ENCODE assay signal across 27 mouse cellular contexts in the genomic region with DNA sequence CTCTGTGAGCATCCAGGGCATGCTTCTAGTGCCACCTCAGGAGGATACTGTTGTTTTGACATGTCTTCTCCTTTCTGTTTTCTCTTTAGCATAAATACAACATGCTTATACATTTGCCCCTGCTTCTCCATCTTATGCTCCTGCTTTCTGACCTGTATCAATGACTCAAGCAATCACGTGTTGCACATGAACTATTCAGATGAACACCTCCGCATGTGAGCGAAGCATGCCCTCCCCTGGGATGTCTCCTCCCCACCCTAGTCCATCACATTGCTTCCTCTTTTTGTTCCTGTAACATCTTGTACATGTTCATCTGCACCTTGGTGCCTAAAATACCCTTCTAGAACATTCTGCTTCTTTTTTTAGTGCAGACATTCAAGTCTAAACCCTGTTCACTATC.
"Had no signal": no experiment of that assay in that cellular context is flagged by ENCODE, and none has a peak within 500 bp of the region (broad histone marks: within the 10 kb centered on the region; RNA-seq: fewer than 3 reads in every experiment).

No protein-coding gene starts in this region.

- H3K4me1 ChIP-seq: embryonic facial prominence, embryonic 10.5 days; embryonic facial prominence, embryonic 12.5 days; embryonic facial prominence, embryonic 13.5 days; embryonic facial prominence, embryonic 15.5 days; forebrain, embryonic 10.5 days; forebrain, embryonic 12.5 days; forebrain, embryonic 13.5 days; forebrain, embryonic 15.5 days had no signal

- DNase-seq: cerebellum, adult 9-10 months; cerebellum, adult 9-11 months; cerebellum, postnatal 10 days; cerebellum, postnatal 14 days; cerebellum, postnatal 25 days; cerebellum, postnatal 36 days; embryo, embryonic 11 days; forebrain, postnatal 0 days; gastrocnemius, adult 2 months; gastrocnemius, postnatal 10 days; gastrocnemius, postnatal 14 days; gastrocnemius, postnatal 25 days; gastrocnemius, postnatal 36 days; heart, adult 11 months; heart, adult 18-20 months; heart, adult 2 months had no signal

- H3K36me3 ChIP-seq: embryonic facial prominence, embryonic 10.5 days; embryonic facial prominence, embryonic 12.5 days; embryonic facial prominence, embryonic 13.5 days; embryonic facial prominence, embryonic 15.5 days; forebrain, embryonic 10.5 days; forebrain, embryonic 12.5 days; forebrain, embryonic 15.5 days had no signal

- H3K9ac ChIP-seq: embryonic facial prominence, embryonic 12.5 days; embryonic facial prominence, embryonic 13.5 days; embryonic facial prominence, embryonic 15.5 days; forebrain, embryonic 12.5 days; forebrain, embryonic 13.5 days; forebrain, embryonic 15.5 days; forebrain, postnatal 0 days had no signal

- H3K27me3 ChIP-seq: embryonic facial prominence, embryonic 12.5 days; embryonic facial prominence, embryonic 13.5 days; embryonic facial prominence, embryonic 15.5 days; forebrain, embryonic 12.5 days; forebrain, embryonic 13.5 days; forebrain, embryonic 15.5 days had no signal

- H3K27ac ChIP-seq: embryonic facial prominence, embryonic 10.5 days; embryonic facial prominence, embryonic 12.5 days; embryonic facial prominence, embryonic 13.5 days; embryonic facial prominence, embryonic 15.5 days; forebrain, embryonic 10.5 days; forebrain, embryonic 12.5 days; forebrain, embryonic 13.5 days; forebrain, embryonic 15.5 days; gastrocnemius, adult 2 months; heart, adult 2 months had no signal

- H3K9me3 ChIP-seq: embryonic facial prominence, embryonic 10.5 days; embryonic facial prominence, embryonic 12.5 days; embryonic facial prominence, embryonic 13.5 days; embryonic facial prominence, embryonic 15.5 days; forebrain, embryonic 10.5 days; forebrain, embryonic 12.5 days; forebrain, embryonic 13.5 days; forebrain, embryonic 15.5 days had no signal

- ATAC-seq: forebrain, embryonic 13.5 days; forebrain, embryonic 14.5 days; forebrain, embryonic 15.5 days; forebrain, embryonic 16.5 days; forebrain, postnatal 0 days had no signal

- H3K4me2 ChIP-seq: embryonic facial prominence, embryonic 12.5 days; embryonic facial prominence, embryonic 13.5 days; embryonic facial prominence, embryonic 15.5 days; forebrain, embryonic 12.5 days; forebrain, embryonic 13.5 days; forebrain, embryonic 15.5 days had no signal

- H3K4me3 ChIP-seq: embryonic facial prominence, embryonic 10.5 days; embryonic facial prominence, embryonic 12.5 days; embryonic facial prominence, embryonic 13.5 days; embryonic facial prominence, embryonic 15.5 days; erythroblast, embryonic 14.5 days; forebrain, embryonic 10.5 days; forebrain, embryonic 12.5 days; forebrain, embryonic 13.5 days; forebrain, embryonic 15.5 days; gastrocnemius, adult 2 months; heart, adult 2 months had no signal
